Mouse (Mus musculus): Measurements from ENCODE around the gene Fam104a.
A peak's percentile ranks its signal among the peaks of the same experiment; 100 is the strongest.

Fam104a gene

DNA sequence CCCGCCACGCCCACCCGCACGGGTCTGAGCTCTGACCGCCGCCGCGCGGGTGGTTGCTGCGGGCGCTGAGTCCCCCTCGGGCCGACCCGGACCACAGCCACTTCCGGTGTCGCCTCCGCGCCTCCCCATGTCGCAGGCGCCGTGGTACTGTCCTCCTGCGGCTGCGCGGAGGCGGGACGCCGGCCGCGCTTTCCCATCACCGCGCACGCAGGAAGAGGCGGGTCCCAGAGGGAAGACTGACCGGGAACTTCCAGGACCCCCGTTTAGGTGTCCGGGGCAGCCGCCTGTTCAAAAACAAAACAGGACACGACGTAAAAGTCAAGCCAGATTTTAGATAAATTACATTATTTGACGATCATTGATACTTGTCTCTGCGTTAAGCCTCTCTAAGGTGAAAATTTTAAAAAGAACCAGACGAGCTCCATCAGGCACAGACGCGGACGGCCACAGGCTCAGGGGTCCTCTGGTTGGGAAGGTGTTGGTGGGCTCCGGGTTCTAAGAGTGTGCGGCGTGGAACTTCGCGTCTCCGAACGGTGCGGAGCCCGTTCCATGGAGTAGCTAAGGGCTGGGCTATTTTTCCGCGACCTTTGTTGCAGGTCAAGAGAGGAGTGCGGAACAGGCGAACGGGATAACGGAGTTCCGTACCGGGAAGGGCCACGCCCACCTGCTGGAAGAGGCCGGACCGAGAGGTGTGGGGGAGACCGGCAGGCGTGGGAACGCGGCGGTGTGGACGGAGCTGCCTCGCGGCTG lies at the start of gene Fam104a, which contains the start of gene D11Wsu47e:
Gene Fam104a, minus strand, starts transcription at position 199 of the 750 bp plus-strand sequence.
Gene D11Wsu47e, plus strand, starts transcription at position 456 of the 750 bp plus-strand sequence.
- DNase-seq (ENCODE audit: low spot score) = peak; percentile 90

DNA sequence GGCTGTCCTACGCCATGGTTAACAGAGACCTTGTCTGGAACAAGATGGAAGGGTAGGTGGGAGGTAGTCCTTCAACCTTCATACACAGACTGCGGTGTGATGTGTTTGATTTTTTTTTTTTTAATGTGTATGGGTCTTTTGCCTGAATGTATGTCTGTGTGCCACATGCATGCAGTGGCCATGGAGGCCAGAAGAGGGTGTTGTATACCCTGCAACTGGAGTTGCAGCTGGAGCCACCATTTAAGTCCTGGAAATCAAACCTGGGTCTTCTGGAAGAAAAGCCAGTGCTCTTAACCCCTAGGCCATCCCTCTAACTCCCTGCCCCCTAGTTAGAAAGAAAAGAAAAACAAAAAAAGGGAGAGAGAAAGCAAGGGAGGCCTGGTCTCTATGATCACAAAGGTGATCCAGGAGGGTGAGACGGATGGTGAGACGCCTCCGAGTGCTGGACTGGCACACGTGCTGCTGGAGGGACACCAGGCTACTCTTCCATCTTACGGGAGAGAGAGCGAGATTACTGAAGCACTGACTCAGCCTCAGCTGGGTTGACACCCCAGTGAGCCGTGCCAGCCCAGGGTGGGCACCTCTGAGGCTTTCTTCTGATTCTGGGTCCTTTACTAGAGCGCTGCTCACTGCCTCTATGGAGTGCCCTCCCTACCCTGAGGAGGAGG lies 48.1 kb upstream of the Fam104a start:
- DNase-seq (ENCODE audit: low spot score) = no peak

DNA sequence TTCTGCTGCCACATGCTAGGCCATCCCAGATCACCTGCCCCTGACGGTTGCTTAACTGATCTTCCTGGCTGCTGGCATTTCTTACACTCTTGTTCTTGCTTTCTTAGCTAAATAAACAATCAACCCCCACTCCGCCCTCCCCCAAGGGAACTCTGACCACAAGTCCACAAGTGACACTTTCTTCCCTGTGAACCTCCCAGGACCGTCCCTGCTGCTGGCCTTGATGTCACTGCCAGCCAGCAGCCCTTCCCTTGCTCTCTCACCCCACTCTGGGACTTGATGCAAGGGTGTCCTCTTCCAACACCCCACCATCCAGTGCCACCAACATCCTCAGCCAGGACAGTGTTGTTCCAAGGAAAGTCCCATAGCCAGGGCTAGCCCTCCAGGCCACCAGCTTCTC lies 46.9 kb upstream of the Fam104a start:
- no peak for DNase-seq (ENCODE audit: low spot score)

DNA sequence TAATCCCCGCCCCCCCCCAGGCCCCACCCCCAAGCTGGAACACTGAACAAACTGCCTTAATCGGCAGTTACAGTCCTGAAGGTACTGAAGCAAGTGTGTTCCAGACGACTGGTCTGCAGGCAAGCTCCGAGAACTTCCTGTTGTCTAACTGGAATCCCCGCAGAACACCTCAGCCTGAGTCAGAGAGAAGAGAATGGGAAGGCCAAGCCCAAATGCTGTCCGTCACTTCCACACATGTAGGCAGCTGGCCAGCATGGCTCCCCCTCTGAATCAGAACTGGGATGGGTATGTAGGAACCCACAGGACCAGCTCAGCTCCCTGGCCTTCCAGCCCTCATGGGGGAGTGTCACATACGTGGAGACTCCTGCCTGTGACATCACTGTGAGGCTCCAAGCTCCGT lies 46.0 kb upstream of the Fam104a start:
- DNase-seq (ENCODE audit: low spot score) = no peak

- no peak for DNase-seq (ENCODE audit: low spot score)
These were observed 45.3 kb upstream of the Fam104a start for GRCm38 (mm10) chr11:113729239-113729638.

DNA sequence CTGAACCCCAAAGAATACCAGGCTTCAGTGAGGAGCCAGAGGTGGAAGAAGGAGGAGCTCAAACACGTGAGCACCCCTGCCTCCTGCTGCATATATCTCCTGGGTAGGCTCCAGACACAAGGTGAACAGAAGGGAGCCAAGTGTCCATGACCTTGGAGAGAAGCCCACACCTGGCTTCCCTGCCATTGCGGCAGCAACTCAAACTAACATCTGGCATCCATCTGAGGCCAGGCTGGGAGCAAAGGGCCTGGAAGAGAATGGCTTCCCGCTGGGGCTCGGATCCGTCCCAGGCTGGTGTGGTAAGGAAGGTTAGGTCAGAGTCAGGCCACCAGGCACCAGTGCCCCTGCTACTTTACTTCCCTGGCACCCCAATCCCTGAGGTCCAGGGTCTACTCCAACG lies 44.0 kb upstream of the Fam104a start:
- DNase-seq (ENCODE audit: low spot score) = no peak

GRCm38 (mm10) chr11:113726994-113727888 lies 43.3 kb upstream of the Fam104a start:
- DNase-seq (ENCODE audit: low spot score) = no peak

DNA sequence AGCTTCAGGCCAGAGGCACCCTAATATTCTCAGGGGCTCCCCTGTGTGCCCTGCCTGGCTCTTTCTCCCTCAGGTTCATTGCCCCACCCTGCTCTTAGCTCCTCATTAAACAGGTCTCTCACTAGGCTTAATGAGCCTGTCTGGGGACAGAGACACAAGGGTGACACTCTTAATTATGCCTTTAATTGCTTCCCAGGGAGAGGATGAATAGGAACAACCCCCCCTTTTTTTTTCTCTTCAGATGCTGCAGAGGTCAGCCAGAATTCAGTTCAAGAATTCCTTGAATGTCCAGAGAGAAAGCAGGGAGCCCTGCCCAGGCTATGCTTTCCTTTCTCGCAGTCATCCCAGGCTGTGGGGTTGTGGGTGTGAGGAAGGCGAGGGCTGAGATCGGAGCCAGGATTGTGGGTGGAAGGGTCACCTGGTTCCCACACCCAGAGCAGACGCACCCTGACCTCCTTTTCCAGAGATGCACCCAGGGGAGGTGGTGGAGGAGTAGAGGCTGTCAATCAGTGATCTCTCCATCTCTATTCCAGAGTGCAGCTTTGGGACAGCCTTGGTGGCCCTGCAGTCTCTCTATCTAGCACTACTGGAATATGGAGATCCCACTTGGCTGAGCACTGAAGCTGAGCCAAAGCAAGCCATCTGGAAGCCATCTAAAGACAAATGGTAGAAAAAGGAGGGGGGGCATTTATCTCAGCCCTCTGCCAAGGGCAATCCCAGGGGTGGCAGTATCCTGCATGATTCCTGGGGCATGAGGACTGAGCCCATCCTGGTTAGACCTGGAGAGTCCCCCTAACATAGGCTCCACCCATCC lies 41.5 kb upstream of the Fam104a start:
- no peak for DNase-seq (ENCODE audit: low spot score)

DNA sequence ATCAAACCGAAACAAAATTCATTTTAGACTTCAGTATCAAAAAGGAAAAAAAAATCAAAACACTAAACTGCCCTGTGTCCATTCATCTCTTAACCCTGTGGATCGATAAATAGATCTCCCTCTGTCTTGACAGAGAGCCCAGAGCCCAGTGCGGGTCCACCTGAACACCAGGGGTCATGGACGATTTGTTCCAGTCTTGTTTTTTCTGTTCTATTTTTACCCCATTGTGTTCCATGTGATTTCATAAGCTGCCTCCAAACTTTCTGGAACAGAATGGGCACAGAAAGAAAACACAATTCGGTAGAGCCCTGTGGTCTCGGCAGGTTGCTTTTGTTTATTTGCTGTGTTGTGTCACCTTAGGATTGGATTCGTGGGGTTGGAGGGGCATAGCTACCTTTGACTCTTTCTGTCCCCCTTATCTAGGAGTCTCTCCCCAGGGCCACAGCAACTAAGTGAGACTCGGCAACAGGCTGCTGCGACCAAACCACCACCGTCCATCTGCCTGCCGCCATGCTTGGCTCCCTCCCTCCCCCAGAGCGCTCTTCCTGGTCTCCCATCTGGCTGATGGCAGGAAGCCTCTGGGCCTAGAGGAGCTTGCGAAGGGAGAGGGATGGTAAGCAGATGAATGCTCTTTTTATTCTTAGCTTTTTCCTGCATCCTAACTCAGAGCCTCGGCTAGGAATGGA lies 38.6 kb upstream of the Fam104a start:
- no peak for DNase-seq (ENCODE audit: low spot score)

DNA sequence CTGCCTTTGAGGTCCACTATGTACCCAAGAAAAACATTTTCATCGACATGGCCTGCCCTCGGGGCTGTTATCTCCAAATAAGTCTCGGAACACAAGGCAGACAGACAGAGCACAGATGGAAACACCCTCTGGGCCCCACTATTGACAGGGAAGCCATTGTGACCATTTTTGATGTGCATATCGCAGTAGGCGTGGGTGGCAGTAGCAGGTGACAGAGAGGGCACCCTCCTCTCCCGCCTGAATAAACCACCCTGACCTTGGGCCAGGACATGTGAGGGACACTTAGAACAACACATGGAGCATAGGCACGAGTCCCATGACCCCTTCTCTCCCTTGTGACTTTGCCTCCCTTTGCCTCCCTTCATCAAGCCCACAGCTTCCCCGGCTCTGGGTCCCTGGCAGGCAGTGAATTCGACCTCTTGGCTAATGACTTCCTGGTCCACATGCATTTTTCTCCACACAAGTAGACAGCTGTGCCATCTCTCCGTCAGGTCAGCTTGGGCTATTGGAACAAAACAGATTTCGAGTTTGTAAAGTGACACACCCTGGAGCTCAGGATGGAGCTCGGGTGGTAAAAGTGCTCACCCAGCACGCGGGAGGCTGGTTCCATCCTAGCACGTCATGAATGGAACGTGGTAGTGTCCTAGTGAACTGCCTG lies 33.9 kb upstream of the Fam104a start:
- DNase-seq (ENCODE audit: low spot score) = no peak

- no peak for DNase-seq (ENCODE audit: low spot score)
These were observed 32.2 kb upstream of the Fam104a start for GRCm38 (mm10) chr11:113716132-113716531.

- DNase-seq (ENCODE audit: low spot score) = no peak
These were observed 31.2 kb upstream of the Fam104a start for GRCm38 (mm10) chr11:113715078-113715674.

DNA sequence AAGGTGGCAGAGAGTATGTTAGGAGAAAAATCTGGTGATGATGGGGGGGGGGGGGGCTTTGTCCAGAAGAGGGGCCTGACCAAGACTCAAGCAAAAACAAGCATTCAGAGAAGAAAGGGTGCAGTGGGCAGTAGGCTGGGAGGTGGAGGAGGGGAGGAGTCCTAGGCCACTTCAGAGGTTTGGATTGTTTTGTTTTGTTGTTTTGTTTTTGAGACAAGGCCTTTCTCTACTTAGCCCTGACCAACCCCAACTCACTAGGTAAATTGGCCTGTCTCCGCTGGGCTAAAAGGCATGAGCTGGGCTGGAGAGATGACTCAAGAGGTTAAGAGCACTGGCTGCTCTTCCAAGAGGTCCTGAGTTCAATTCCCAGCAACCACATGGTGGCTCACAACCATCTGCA lies 27.1 kb upstream of the Fam104a start:
- DNase-seq (ENCODE audit: low spot score) = no peak

DNA sequence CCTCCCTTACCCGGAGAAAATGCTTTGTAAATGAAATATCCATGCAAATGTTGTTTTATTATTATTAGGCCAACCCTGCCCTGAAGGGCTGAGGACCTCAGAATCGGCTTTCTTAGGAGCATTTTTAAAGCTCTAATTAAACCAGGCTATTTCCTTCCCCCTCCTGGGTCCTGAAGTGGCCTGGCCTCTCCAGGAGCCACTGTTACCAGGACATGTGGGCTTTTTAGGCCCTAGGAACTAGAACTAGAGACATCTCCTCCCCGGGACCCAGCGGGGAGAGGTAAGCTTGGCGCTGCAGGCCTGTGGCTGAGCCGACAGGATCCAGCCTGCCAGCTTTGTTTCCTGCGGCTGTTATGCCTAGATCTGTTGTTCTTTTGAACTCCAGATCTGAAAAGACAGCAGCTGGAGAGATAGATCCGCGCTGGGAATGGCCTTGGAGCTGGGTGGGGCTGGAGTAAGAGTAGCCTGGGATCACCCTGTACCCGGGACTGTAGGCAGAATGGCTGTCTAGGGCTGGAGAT lies 26.4 kb upstream of the Fam104a start:
- no peak for DNase-seq (ENCODE audit: low spot score)

DNA sequence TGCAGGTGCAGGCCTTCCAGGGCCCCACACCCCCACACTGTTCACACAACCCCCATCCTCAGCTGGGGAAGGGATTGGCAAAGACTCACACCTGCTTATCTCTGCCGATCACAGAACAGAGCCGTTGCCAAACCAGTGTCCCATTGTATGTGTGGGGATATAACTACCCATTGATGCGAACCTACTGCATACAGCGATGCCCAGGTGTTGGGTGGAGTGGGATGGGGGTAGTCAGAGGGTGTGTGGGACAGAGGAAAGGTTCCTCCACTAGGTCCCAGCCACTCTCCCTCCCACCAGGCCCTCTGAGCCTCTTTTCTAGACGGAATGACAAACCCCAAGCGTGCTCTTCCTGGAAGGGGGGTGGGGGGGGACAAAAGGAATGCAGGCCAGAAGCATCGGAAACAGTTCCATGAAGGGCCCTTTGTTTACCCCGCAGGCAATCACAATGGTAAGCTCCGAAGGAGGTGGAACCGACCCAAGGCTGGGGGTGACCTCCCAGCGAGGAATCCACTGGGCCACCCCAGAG lies 25.8 kb upstream of the Fam104a start, which contains the start of gene Cpsf4l:
Gene Cpsf4l, minus strand, starts transcription at position 287 of the 526 bp plus-strand sequence.
- no peak for DNase-seq (ENCODE audit: low spot score)

DNA sequence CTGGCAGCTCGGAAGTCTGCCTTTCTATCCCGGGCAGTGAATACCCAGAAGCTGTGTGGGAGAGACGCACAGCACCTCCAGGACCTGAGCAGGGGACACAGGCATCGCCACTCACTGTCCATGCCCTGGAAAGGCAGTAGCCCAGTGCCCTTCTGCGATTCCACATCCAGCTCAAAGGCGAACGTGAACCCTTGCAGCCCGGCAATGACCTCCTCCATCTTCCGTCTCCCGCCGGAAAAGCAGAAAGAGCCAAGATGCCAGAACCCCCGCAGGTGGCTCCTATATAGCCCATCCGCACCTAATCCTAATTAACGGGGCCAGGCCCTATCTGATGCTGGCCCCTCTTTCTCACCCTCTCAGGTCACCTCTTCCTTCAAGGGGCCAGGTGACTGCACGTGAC lies 25.3 kb upstream of the Fam104a start:
- no peak for DNase-seq (ENCODE audit: low spot score)

DNA sequence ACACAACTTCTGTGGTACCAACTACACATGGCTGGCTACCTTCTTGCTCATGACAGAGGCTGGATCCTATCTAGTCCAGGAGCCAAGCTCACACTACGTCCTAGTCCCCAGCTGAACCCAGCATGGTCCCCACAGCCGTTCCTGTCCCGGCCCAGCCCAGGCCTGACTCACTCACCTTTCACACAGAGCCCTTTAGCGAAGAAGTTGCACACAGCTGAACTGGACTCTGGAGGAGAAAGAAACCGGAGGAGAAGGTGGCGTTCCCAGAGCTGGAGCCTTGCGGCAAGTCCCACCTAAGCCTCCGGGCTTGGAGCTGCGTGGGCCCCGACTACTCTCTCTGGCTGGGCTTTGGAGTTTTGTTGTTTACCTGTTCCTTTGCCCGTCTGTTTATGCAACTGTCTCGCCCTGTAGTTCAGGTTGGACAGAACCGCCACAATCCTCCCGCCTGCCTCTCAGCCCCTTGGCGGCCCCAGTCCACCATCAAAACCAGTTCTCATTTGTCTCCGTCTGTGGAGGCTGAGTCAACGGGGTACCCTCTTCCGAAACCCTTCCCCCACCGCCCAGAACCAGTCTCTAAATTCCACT lies 24.8 kb upstream of the Fam104a start:
- no peak for DNase-seq (ENCODE audit: low spot score)

DNA sequence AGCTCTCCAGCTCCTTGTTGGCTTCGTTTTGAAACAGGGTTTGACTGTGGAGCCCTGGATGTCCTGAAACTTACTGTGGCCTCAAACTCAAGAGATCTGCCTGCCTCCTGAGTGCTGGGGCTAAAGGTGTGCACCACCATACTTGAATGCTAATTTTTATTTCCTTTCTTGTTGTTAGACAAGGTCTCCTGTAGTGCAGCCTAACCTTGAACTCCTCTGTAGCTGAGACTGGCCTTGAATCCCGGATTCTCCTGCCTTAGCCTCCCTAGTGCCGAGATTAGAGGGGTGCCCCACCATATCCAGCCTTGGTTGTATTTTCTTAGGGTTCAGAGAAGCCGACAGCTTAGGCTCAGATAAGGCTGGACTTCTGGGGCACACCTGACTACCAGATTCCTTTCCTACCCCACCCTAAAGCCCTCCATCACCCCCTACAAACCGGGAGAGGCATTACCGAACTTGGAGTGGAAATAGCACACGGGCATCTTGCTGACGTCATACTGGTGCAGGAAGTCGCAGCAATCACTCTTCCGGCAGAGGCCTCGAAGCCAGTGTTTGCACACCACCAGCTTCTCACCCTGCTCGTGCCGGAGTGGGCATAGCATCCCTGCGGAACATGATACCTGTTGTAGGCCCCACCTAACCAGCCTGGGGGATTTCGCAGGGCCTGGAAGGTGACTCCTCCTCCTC lies 22.2 kb upstream of the Fam104a start:
- no peak for DNase-seq (ENCODE audit: low spot score)

GRCm38 (mm10) chr11:113703758-113704157 lies 19.8 kb upstream of the Fam104a start:
- peak; percentile 62 for DNase-seq (ENCODE audit: low spot score)
